Comparison of ENCODE assay signal across 9 mouse cellular contexts in the genomic region with DNA sequence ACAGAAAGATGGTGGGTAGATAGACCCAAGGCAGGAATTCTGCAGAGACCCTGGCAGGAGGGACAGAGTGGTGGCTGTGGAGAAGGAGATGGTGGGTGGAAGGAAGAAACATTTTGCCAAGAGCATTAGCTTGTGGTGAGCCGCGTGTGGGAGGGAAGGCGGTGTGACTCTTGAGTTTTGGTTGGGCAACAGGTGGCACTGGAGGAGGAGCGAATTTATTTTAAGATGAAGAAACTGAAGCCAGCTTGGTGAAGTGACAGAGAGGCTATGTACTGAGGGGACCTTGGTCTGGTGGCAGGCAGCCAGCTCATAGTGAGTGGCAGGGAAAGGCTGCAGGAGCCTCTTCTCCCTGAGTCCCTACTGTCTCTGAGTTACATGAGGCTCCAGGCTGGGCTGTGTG. TPM values are rescaled to one million over a fixed set of nuclear protein-coding genes. Genes with fewer than 3 reads are reported as not detected.
DNase-seq lines count a peak whose midpoint lies in the region; ATAC-seq lines count a peak whose summit lies in the region.
"Had no signal": no experiment of that assay in that cellular context is flagged by ENCODE, and none has a peak within 500 bp of the region (broad histone marks: within the 10 kb centered on the region; RNA-seq: fewer than 3 reads in every experiment).

No protein-coding gene starts in this region.

- no peak overlapping the region for H3K27ac ChIP-seq in midbrain, embryonic 15.5 days
- no peak overlapping the region for H3K27ac ChIP-seq in liver, embryonic 11.5 days (ENCODE audit: low read depth, low read length)
- H3K27ac ChIP-seq: hindbrain, embryonic 15.5 days had no signal

- intact Hi-C loops in left cerebral cortex, postnatal 25 days (cut with DNase I) = no loop called here

- no peaks in the 10 kb centered on the region for H3K4me1 ChIP-seq in midbrain, embryonic 15.5 days
- peaks cover 13% of the 10 kb centered on the region for H3K4me1 ChIP-seq in liver, embryonic 11.5 days (replicated peaks; ENCODE audit: control insufficient read depth, insufficient read depth, low read length)

- 95% methylated on average over 4 of the region's 4 CpGs for WGBS in midbrain, embryonic 15.5 days
- WGBS in liver, embryonic 11.5 days = 39% methylated on average over 4 of the region's 4 CpGs

- H3K27me3 ChIP-seq in midbrain, embryonic 15.5 days (replicated peaks) = no peaks in the 10 kb centered on the region
- H3K27me3 ChIP-seq in liver, embryonic 11.5 days (replicated peaks; ENCODE audit: control insufficient read depth, insufficient read depth, low read length) = no peaks in the 10 kb centered on the region
- H3K27me3 ChIP-seq: hindbrain, embryonic 15.5 days had no signal

- no peak overlapping the region for H3K4me2 ChIP-seq in midbrain, embryonic 15.5 days
- no peak overlapping the region for H3K4me2 ChIP-seq in liver, embryonic 11.5 days
- H3K4me2 ChIP-seq: hindbrain, embryonic 15.5 days had no signal

- no peaks in the 10 kb centered on the region for H3K36me3 ChIP-seq in midbrain, embryonic 15.5 days (replicated peaks)
- H3K36me3 ChIP-seq in liver, embryonic 11.5 days (ENCODE audit: control insufficient read depth, insufficient read depth, low read length) = no peaks in the 10 kb centered on the region
- H3K36me3 ChIP-seq: hindbrain, embryonic 15.5 days had no signal

- H3K4me3 ChIP-seq in midbrain, embryonic 15.5 days = no peak overlapping the region
- no peak overlapping the region for H3K4me3 ChIP-seq in liver, embryonic 11.5 days (ENCODE audit: low read depth, low read length)
- H3K4me3 ChIP-seq: hindbrain, embryonic 15.5 days had no signal

- no peak for ATAC-seq in midbrain, embryonic 15.5 days (replicated peaks)
- ATAC-seq in liver, embryonic 11.5 days (replicated peaks; ENCODE audit: low FRiP score) = no peak

- H3K9ac ChIP-seq in midbrain, embryonic 15.5 days = no peak overlapping the region
- no peak overlapping the region for H3K9ac ChIP-seq in liver, embryonic 11.5 days (ENCODE audit: low read depth, low read length)
- H3K9ac ChIP-seq: hindbrain, embryonic 15.5 days had no signal

- H3K9me3 ChIP-seq in midbrain, embryonic 15.5 days = no peaks in the 10 kb centered on the region
- H3K9me3 ChIP-seq in liver, embryonic 11.5 days (ENCODE audit: control insufficient read depth, low read length) = no peaks in the 10 kb centered on the region
- H3K9me3 ChIP-seq: hindbrain, embryonic 15.5 days had no signal

- DNase-seq in 416B (ENCODE audit: low read depth) = peak; percentile 94
- peak; percentile 58 to 65 for DNase-seq in adrenal gland, adult 18-20 months (ENCODE audit: low spot score in 2 of 2)
- peak; percentile 61 for DNase-seq in gonadal fat pad, adult 2 months (ENCODE audit: low read depth)
- DNase-seq in left cerebral cortex, postnatal 25 days (ENCODE audit: low spot score in 2 of 2) = peak; percentile 73 to 89
- peak; percentile 92 for DNase-seq in skeletal muscle tissue, adult 2 months (ENCODE audit: low read depth, low spot score)
- no peak for DNase-seq in spleen, postnatal 4 days (ENCODE audit: low spot score in 2 of 2)
- no peak for DNase-seq in liver, embryonic 11.5 days (ENCODE audit: low spot score)

RNA-seq across cellular contexts. Expression of gene Slc26a9, which starts 11.1 kb away (rescaled TPM):
- total RNA-seq in adrenal gland, adult 18-20 months (2021) = not detected
- polyA plus RNA-seq in gonadal fat pad, adult 2 months (2012; rRNA removed) = 0.12 and 0.38 TPM in 2 replicates
- under 1 TPM in 1 of 2 experiments, not detected in 1; 0.14 TPM for total RNA-seq in left cerebral cortex, postnatal 25 days (2021)
- 0.05 and 0.08 TPM in 2 replicates for polyA plus RNA-seq in midbrain, embryonic 15.5 days (2015; fragmentation: Nextera tagmentation; extraction: Ambion mirVana)
- not detected in 2 replicates for polyA plus RNA-seq in liver, embryonic 11.5 days (2014; fragmentation: Nextera tagmentation; extraction: Ambion mirVana)

RNA-seq across cellular contexts. Expression of gene Pm20d1, which starts 42.3 kb away (rescaled TPM):
- 10 to 100 TPM; 12.9 to 18.0 TPM for total RNA-seq in adrenal gland, adult 18-20 months (2021)
- 1.9 and 2.6 TPM in 2 replicates for polyA plus RNA-seq in gonadal fat pad, adult 2 months (2012; rRNA removed)
- 1 to 10 TPM; 1.9 to 2.1 TPM for total RNA-seq in left cerebral cortex, postnatal 25 days (2021)
- 0.22 and 0.29 TPM in 2 replicates for polyA plus RNA-seq in midbrain, embryonic 15.5 days (2015; fragmentation: Nextera tagmentation; extraction: Ambion mirVana)
- 2.8 and 4.6 TPM in 2 replicates for polyA plus RNA-seq in liver, embryonic 11.5 days (2014; fragmentation: Nextera tagmentation; extraction: Ambion mirVana)

Comparison
In these comparisons a context has a peak if more than half of its experiments do, and no peak if none do; other contexts are left out.
1. DNase-seq: peak in 416B (single experiment), adrenal gland, adult 18-20 months (2 of 2), gonadal fat pad, adult 2 months (single experiment), left cerebral cortex, postnatal 25 days (2 of 2) and skeletal muscle tissue, adult 2 months (single experiment); none in spleen, postnatal 4 days (0 of 2) and liver, embryonic 11.5 days (single experiment).